Mouse (Mus musculus): Measurements from ENCODE around the gene Nav3.
A peak's percentile ranks its signal among the peaks of the same experiment; 100 is the strongest.

Nav3 gene

DNA sequence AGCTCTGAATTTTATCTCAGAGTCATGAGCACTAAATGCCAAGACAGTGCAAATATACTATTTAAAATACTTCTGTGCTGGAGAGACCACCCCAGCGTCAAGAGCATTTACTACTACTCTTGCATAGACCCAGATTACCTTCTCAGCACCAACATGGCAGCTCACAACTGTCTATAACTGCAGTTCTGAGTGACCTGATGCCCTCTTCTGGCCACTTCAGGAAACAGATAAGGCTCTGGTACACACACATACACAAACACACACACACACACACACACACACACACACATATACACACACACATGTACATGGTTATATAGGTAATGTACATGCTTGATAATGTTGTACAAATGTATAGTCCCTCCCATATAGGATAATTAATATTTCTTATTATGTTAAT, 551.2 kb downstream of the Nav3 start:
- DNase-seq: no peak

DNA sequence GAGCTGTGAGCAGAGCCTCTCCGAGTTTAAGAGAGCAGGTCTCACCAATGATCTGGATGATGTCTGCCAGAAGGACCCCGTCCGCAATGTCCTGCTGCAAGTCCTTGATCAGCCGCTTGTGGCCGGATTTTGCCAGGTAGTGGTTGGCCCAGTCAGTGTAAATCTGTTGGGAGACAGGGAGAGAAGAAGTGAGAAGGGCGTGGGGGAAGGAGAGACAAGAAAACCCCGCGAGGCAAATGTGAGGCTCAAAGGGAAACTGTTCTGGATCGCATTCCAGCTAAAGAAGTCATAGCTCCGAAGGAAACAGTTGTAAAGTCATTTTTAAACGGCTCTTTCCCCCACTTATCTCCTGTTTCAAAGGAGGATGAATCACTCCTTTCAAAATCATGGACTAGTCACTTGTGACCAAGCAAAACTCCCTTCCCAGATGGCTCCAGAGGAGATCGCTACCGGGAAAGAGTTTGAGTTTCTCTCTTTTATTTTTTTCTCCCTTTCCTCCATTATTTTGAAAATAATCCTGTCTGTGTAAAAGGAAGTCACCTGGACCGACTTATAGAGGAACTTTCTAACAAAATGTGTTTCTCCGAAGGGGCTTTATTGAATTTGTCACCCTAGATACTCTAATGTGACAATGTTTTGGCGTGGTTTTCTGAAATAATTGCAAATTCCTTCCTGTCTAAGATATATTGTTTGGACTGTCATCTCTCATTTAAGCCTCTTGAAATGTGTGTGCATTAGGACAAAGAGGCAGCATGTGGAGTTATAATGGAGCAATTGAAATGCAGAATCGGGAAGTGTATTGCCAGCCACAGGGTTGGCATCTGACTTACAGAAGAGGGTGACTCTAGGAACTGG, 552.1 kb downstream of the Nav3 start:
- no peak for DNase-seq

DNA sequence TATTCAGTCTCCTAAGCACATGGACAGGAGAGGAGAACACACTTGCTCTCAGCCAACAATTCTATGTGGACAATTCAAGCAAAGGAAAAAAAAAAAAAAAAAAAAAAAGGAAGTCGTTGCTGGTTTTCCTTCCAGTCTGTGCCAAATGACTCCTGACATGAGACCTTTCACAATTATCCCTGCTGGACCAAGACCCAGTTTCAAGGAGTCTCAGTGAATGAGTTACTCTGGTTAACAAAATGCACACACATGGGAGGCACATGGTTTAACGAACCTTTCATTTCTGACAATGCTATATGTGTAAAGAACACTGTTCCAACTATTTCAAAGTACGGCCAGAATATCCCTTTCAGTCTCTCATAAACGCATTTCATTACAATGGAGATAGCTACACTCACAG, 552.8 kb downstream of the Nav3 start:
- no peak for DNase-seq

DNA sequence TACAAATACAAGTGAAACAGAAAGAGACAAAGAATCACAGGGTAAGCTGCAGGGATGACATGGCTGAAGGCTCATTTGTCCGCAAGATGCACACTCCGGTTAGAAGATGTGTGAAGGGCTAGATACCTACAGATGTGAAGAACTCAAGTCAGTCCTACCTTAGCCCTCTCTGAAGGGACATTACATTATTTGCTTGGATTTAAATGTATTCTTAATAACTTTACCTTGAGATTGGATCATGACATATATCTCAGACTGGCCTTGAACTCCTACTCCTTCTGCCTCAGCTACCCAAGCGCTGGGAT, 566.9 kb downstream of the Nav3 start:
- no peak for DNase-seq

DNA sequence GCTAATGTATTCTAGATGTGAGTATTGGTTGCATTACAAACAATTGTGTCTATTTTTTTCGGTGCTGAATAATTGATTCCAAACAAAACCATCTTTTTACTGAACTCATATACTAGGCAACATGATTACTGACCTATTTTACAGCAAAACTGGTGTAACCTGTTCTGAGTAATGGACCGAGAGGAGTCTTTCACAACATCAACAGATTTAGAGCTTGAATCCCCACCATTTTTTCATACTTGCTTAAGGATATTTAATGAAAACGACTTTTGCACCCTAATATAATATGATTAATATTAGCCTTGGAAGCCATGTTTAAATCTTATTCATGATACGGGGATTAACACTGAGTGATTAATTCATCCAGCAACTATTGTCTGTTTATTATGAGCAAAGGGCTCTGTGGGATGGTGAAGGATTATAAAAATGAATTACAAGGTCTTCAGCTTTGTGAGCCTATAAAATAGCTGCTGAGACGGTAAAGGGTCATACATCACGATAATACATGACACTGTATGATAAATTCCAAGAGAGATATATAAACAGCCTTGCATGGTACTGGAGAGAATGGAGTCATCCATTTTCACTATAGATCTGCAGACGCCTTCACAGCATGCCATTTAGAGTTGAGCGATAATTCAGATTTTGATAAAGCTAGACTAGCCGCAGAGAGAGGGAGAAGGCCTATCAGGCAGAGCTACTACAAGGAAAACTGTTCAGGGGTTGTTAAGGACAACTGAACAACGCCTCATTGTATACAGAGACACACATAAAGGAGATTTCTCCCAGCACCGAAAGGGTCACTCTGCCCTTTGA, 567.4 kb downstream of the Nav3 start:
- DNase-seq: no peak

DNA sequence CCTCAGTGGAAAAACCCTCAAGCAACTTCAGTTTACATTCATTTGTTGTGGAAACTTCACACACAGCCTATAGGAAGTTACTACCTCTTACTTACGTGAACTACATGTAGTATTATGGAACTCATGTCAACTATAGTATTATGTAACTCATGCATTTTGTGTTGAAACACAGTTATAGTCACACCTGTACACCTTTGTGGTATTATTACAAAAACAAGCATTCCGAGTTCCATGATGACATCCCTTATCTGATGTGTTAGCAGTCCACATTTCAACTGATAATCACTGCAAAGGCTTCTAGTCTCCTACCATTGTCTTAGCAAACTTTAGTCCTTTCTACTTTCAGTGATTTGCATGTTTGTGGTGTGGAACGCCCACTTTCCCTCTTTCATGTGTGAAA, 568.8 kb downstream of the Nav3 start:
- no peak for DNase-seq

DNA sequence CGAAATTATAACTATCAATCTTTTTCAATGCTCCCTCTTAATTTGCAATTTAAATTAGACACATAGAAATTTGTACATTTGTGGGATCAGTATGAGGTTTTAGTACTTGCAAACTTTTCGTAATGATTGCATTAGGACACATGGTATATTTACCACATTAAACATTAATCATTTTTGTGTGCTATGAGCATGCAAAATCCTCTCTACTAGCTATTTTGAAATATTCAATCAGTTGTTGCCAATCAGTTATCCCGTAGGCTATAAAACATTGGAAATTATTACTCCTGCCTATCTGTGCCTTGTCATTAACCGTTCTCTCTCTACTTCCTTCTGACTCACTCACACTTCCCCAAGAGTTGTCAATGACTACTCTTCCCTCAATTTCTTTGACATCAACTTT, 579.9 kb downstream of the Nav3 start:
- no peak for DNase-seq

DNA sequence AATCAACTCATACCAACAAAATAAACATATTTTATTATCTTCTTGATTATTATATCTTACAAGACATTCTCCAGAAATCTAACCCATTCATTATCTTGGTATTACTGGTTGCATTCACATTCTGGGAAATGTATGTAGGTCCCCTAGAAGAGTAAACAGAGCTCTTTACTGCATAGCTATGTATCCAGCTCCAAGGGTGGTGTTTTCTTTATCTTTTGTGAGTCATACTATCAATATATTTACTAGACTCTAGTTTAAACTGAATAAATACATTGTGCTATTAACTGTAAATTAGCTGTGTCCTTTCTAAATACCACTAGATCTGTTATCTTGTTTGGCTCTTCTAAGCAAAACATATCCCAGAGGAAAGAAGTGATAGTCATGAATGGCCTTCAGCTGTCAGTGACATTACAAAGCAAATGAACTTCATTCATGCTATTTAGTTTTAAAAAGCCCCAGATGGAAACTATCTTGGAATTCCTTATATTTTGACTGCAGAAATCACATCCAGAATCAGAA, 580.6 kb downstream of the Nav3 start:
- no peak for DNase-seq

DNA sequence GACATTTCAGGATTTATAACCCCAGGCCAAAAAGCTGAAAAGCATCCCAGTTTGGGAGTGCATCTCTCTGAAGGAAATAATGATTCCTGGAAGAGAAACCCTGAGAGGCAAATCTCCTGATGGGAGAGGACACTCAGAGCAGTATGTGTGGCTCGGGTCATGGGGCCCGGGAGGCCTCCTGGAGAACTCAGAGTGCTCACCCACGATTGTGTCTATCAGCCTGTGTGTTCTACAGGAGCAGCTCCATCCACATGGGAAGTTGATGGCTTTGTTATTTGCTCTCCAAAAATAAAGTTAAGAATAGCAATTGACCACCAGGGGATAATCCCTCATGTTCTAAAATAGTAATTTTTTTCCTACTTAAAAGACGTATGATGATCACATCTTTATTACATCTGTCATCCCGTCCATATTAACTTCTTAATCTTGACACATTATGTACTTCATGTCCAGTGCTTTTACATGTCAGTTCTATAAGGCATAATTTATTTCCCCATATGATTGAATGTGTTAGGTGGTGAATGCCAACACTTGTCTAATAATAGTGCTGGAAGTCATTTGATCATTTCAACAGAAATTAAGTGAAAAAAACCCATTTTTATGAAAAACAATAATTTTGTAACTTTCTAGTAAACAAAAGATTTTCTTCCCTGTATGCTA, 581.2 kb downstream of the Nav3 start:
- no peak for DNase-seq

DNA sequence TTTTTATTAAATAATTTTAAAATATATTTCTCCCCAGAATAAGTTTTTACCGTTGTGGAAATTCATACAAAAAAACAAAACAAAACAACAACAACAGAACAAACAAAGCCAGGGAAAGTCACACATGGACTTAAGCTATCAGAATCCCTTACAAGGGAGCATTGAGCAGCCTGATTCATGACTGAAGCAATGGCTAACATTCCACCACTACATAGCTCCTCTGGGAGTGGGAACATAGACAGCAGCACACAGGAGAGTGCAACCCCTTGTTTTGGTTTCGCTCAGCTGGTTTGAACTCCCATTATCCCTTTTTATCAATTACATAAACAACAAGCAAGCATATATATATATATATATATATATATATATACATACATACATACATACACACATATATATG, 589.9 kb downstream of the Nav3 start:
- no peak for DNase-seq

DNA sequence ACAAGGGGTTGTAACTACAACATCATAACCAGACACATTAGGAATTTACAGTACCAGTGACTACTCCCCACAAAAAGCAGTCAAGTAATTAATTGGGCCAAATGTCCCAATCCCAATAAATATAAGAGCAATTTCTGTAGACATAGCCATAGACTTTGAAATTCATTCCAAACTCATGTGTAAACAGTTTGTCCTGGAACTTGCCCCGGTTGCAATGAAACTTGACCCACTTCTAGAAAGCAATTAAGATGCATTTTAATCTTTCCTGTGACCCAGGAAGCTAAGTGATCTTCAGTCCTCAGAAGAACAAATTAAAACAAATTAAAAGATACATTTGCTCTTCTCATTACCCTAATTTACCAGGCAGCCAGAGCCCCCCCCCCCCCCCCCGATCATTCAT, 590.6 kb downstream of the Nav3 start:
- no peak for DNase-seq

DNA sequence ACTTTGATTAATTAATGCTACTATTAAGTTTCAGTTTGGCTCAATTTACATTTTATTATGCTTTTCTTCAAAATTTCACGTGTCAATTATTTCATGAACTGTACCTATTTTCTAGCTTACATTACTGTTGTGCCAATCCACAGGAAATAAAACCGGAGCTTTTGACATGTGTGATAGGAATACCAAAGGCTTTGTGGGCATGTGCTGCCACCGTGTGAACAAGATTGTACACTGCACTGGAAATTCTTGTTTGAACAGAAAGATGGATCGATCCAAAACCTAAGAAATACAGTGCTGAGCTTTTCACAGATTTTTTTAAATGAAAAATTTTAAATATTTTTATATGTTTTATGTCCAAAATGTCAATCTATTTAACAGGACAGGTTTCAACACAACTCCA, 591.3 kb downstream of the Nav3 start:
- peak in 1 of 2 experiments; percentile 44 for DNase-seq

DNA sequence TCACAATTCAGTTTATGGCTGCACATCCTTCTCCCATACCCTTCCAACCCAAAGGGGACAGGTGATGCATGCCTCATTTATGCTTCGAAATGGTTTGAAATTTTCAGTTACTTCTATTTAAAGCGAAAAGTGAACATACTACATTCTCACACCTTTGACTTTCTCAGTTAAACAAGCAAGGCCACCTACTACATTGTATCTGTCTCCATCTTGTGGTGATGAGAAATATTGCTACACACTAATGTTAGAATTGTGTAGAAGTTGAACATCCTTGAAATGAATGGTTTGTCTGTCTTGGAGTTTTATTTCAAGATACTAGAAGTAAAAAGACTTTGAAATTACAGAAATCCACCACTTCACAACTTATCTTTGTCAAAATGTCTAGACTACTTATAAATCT, 594.7 kb downstream of the Nav3 start:
- no peak for DNase-seq

DNA sequence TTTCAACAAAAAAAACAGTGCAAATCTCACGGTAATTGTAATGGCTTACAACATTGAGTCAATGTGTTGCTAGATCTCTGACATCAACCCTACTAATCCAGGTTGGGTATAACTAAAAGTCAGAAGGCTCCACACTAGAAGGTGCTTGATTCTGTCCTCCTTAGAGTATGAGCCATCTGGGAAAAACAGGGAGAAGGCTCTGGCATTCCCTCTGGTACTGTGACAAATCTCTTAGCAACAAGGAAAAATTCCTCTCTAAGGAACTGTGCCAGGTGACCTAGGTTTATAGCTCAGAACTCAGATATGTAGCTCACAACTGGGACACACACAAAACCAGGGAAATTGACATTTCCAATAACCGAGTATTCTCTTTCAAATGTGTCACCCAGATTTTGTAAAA, 597.4 kb downstream of the Nav3 start:
- DNase-seq: no peak

DNA sequence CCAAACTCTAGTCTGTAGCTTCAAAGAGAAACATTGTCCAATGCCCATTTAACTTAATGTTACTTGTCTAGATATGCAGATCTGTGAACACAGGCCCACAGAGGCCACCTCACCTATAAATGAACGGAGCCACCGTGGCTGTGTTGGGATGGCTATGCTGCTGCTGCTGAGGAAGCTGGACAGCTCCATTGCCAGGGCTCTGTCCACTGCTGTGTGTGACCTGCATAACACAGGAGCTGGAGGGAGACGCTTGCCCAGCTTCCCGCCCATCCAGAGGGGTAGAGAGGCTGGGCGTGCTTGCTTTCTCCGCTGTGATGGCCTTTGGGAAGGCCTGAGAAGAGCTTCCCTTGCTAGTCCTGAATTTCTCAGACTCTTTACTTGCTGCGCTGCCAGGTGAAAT, 603.6 kb downstream of the Nav3 start:
- peak; percentile 13 to 40 for DNase-seq

DNA sequence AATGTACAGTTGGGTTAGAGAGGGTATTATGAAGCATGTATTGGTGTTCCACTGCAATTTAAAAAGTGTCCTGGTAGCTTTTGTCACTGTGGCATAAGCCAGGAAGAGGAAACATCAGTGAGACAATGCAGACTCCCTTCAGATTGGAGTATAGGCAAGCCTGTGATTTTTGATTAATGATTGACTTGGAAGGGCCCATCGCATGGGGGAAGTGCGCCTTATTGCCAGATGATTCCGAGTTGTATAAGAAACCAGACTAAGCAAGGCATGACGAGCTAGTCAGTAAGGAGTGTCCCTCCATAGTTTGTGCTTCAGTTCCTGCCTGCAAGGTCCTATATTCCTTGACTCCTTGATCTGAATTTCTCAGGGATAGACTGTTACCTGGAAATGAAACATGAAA, 608.4 kb downstream of the Nav3 start:
- no peak for DNase-seq

DNA sequence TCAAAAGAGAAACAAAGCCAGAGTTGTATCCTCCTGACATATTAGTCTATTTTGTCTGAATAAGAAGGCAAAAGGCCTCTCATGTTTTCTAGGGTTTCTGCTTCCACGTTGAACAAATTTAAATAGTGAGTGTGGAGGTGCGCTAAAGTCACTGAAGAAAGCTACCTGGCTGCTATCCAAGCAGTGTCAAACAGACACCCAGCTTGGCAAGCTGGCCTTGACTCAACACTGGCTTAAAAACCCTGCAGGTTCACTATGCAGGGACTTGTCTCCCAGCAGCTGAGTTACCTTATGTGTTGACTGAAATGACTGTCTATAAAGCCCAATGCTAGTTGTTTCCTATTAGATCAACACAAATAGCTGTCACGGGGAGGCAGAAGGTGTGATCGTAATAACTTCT, 612.3 kb downstream of the Nav3 start:
- no peak for DNase-seq

DNA sequence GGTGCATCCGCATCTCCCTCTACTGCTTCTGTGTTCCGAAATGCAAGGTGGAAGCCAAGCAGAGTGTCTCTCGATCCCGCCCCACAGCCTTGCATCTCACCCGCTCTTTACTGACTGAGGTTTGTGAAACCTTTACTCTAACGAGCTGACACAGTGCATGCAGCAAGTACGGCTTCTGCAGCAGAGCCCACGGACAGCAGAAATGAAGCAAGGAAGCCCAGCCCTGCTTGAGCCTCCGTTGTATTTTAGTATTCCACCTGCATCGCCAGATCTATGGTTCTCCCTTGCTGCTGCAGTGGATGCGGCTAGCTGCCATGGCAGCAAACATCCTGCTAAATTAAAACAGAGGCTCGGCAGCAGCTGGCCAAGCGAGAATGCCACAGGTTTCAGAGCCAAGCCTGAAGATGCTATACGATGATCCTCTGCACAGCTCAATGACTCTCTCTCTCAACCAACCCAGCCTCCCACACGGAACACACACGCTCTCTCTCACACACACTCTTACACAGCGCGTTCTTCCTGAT, 623.2 kb downstream of the Nav3 start:
- DNase-seq: no peak

DNA sequence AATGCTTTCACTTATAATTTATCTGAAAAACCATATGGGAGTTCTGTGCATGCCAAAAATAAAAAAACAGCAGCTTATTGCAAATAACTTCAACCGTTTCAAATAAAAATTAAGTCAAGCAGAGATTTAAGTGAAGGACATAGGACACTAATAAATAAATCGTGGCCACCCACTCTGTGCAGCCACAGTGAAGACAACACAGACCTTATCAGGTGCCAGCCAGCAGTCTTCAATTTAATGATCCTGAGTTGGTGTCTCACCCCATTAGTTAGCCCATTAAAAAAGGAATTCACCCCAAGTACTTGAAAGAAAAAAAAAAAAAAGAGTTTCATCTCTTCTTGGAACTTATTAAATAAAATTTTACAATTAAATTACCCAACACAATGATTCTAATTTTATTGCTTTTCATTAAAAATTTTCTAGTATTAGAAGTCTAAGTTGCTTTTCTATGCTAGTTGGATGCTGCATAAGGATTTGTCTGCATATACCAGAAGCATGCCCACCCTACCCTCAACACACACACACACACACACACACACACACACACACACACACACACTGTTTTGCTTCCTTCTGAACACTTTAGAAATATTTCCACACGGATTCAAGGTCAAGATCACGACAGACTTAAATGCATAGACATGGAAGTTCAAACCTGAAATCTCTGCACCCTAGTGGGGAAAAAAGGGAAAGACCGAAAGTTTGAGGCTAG, 649.1 kb downstream of the Nav3 start:
- DNase-seq: no peak

DNA sequence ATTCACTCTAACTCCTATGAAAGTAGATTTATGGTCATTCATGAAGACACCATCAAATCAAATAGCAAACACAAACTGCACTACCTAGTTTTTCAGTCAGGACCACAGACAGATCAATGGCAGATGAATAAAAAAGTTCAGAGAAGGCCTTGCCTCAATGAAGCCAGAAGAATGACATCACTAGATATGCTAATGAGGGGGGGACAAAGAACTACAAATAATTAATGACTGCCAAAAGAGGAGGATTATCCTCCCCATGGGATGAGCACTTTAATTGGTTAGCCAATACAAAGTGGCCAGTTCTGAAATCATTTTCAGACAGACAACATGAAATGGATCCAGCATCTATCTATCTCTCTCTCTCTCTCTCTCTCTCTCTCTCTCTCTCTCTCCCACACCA, 652.6 kb downstream of the Nav3 start:
- DNase-seq: no peak

DNA sequence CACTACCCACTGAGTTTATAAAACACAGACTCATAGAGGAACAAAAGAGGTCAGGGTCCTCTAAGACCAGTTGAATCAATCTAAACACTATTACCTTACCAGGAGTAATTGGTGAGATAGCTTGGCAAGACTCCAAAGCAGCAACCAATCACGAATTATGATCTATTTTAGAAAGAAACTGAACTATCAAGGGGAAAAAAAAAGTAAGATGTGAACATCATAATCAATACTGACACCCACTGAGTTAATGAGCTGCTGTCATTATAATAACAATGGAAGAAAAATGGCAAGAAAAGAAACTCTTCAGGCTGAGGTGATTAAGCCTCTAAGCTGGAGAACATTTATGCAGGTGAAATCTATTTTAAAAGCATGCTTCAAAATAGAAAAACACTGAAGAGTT, 653.8 kb downstream of the Nav3 start:
- no peak for DNase-seq

DNA sequence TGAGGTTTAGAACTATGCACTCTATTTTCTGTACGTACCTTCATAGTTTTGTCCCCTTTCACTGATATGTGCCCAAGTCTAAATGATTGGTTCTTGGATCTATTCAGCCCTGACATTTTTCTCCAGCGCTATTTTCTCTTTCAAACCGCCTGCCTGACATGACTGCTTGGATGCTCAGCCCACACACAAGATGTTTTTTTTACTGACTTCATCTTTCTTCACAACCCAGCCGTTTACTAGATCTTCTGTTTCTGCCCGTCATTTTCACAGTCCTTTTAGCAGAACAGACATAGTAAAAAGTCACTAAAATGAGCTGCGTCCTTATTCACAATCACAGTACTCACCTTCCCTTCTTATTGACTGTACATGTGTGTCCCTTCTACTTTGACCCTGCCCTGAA, 656.8 kb downstream of the Nav3 start:
- no peak for DNase-seq

DNA sequence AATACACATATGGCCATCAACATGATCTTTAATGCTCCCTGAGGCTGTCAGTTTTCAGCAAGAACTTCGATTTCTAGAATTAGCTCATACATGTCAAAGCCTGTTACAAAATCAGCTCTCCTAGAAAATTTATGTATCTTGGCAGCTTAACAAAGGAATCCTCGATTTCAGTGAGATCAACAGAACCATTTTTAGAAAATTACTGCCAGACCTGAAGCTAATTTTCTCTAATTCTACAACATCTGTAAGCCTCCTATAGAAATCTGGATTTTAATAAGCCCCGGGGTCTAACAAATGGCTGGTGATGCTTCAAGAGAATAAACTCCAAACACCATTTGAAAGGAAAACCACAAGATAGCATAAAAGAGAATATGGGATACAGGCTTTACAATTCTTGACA, 659.0 kb downstream of the Nav3 start:
- DNase-seq: no peak
